Mouse (Mus musculus) kidney, adult 9 months (tissue): ENCODE results near the gene Gm11146.

Experiments
- DNase-seq: peaks from one replicate; pipeline ENCODE4 v3.0.0; 2022

Gene Gm11146

GRCm38 (mm10) chr16:77601994-77602393 lies at the start of gene Gm11146:
Gene Gm11146 (minus strand): TSS chr16:77602094.
- no peak for DNase-seq

GRCm38 (mm10) chr16:77650596-77650995 lies 48.7 kb upstream of the Gm11146 start:
- DNase-seq = no peak

- DNase-seq = no peak
Measured at GRCm38 (mm10) chr16:77649006-77649405, 47.1 kb upstream of the Gm11146 start.

- no peak for DNase-seq
Measured at GRCm38 (mm10) chr16:77648181-77648580, 46.3 kb upstream of the Gm11146 start.

- no peak for DNase-seq
Measured at GRCm38 (mm10) chr16:77646146-77646545, 44.3 kb upstream of the Gm11146 start.

GRCm38 (mm10) chr16:77644976-77645375 lies 43.1 kb upstream of the Gm11146 start:
- no peak for DNase-seq

- peak; percentile 36 for DNase-seq
Measured at GRCm38 (mm10) chr16:77643871-77644720, 42.2 kb upstream of the Gm11146 start.

GRCm38 (mm10) chr16:77643036-77643870 lies 41.4 kb upstream of the Gm11146 start:
- no peak for DNase-seq

GRCm38 (mm10) chr16:77636497-77636896 lies 34.6 kb upstream of the Gm11146 start:
- DNase-seq = no peak

GRCm38 (mm10) chr16:77632315-77632881 lies 30.5 kb upstream of the Gm11146 start:
- peak; percentile 73 for DNase-seq

- no peak for DNase-seq
Measured at GRCm38 (mm10) chr16:77622681-77623080, 20.8 kb upstream of the Gm11146 start.

- no peak for DNase-seq
Measured at GRCm38 (mm10) chr16:77602581-77602980, 687 bp upstream of the Gm11146 start.

- no peak for DNase-seq
Measured at GRCm38 (mm10) chr16:77598787-77599186, 3.1 kb downstream of the Gm11146 start.

- no peak for DNase-seq
Measured at GRCm38 (mm10) chr16:77596556-77596955, 5.3 kb downstream of the Gm11146 start.

- DNase-seq = no peak
Measured at GRCm38 (mm10) chr16:77595661-77596060, 6.2 kb downstream of the Gm11146 start.

- DNase-seq = peak; percentile 24
Measured at GRCm38 (mm10) chr16:77594553-77594952, 7.3 kb downstream of the Gm11146 start.

- peak; percentile 70 for DNase-seq
Measured at GRCm38 (mm10) chr16:77593828-77594421, 8.0 kb downstream of the Gm11146 start.

GRCm38 (mm10) chr16:77592986-77593385 lies 8.9 kb downstream of the Gm11146 start:
- no peak for DNase-seq

GRCm38 (mm10) chr16:77573036-77573435 lies 28.9 kb downstream of the Gm11146 start:
- DNase-seq = no peak

- DNase-seq = no peak
Measured at GRCm38 (mm10) chr16:77569457-77569856, 32.4 kb downstream of the Gm11146 start.

GRCm38 (mm10) chr16:77568384-77568783 lies 33.5 kb downstream of the Gm11146 start:
- DNase-seq = no peak

GRCm38 (mm10) chr16:77562852-77563251 lies 39.0 kb downstream of the Gm11146 start:
- no peak for DNase-seq
